Mouse (Mus musculus) retina, postnatal 1 day (tissue): ENCODE results near the gene Hoxd10.

Experiments
- DNase-seq: peaks from one replicate; pipeline ENCODE4 v3.0.0-alpha.2; 2012

The Hoxd10 gene

DNA sequence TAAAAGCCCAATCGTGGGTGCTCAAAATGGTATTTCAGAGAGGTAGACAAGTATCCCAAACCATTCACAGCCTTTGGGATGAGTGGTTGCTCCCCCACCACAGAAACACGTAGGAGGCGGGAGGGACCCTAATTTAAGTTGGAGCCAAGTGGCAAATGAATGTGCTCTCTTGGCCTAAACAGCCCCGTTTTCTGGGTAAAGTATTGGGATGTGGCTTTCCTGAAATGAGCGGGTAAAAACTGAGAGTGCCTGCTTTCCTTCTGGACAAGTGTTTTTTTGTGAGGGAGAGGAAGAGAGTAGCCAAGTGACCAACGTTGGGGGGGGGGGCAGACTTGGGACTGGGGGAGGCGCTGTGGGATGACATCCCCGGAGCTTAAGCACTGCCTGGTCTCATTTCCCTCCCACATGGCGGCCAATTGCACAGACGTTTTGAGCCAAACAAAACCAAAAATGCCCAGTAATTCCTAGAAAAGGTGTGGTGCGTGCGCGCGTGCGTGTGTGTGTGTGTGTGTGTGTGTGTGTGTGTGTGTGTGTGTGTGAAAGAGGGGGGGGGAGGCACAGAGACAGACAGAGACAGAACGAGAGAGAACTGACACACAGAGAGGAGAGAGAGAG lies 19.3 kb downstream of the Hoxd10 start:
- DNase-seq = no peak

DNA sequence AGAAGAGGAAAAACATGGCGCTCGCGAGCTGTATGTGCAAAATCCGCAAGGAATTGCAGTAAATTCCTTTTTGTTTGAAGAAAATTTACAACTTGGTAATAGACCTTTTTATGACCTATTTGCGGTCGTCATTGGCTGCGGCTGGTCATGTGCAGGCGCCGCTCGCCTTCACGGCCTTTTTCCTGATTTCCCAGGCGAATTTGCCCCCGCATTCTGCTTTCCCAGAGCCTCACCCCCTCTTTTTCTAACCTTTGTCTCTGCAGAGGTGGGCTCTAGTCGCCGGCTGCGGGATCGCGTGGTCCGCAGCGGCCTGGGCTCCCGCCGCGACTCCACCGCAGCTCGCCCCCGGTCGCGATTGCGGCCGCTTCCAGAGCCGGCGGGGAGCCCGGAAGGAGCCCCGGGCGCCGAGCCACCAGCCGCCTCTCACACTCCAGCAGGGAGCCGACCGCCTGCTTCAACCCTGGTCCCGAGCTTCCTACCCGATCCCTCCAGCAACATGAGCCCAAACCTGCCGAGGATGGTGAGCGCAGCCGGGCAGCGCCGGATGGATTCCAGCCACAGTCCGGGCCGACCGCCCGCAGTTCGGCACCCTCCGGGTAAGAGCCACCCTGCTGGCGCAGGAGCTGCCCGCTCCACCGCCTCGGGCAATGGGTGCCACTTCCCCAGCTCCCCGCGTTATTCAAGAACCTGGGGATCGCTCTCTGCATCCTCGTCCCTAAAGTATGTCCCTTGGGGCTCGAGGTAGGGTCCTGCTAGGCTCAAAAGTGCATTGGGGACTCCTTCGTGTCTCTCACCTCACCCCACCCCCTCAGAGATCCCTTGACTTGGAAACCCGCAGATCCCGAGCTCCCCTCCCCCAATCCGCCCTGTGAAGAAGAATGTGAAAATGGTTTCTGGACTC lies 20.2 kb downstream of the Hoxd10 start, which contains the start of the genes Hoxd3 and Hoxd4:
TSS of gene Hoxd3 (plus strand) at position 207 of the 901 bp plus-strand sequence.
TSS of gene Hoxd4 (plus strand) at position 209 of the 901 bp plus-strand sequence.
- DNase-seq = no peak

DNA sequence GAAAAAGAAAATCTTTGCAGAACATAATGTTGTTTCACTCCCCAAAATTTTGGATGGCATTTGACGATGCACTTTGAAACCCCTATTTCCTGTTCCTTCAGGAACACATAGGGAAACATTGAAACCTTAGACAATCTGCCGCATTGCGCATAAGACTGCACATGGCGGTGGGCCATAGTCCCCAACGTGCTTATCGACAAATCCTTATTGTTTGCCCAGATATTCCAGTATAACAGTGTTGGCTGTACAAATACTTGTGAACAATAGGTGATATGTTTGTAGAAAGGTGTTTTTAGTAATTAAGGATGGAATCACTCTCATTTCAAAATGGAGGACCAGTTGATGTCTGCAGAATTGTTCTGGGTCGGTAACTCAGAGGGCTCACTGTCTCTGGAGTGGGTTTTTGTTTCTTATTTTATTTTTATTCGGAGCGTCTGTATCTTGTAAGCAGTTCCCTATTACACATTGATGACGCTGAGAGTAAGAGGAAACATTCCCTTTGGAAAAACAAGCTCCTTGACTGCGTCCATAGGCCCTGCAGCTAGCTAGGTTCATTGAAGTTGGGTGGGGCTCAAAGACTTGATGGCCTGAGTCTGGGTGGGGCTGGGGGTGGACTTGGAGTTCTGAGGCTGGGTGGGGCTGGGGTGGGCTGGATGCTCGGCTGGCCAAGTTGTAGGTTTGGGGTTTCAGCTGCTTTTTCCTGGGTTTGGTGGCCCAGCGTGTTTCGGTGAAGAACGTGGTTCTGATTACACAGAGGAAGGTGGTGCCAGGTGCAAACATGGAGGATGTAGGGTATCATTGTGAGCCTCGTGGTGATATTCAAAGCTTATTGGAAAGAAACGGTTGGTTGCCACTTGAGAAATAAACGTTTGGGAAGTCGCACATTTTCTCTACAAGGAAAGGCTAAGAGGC lies 21.8 kb downstream of the Hoxd10 start:
- no peak for DNase-seq

DNA sequence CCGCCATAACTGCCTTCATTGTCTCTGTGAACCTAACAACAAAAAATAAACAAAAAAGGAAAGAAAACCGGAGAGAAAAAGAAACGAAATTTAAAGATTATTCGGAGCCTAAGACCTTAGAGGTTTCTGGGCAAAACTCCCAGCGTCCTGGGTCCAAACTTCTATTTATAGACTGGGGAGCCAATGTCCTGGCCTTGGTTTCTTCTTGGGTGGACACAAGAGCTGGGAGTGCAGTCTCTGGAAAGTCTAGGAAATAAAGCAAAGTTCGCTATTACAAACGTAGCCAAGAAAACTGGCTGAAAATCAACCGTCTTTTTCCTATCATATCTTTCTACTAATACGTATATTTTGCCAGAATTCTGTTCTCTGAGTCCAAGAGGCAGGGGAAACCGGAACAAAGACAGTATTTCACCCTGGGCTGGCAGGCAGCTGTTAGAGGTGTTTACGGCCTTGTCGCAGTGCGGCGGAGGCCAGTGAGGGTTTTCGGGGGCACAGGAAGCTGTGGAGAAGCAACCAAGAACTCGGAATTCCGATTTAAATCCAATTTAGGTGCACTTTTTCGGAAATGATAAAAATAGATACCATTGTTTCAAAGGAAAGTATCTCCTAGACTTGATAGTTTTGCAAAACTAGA lies 22.5 kb downstream of the Hoxd10 start:
- no peak for DNase-seq

DNA sequence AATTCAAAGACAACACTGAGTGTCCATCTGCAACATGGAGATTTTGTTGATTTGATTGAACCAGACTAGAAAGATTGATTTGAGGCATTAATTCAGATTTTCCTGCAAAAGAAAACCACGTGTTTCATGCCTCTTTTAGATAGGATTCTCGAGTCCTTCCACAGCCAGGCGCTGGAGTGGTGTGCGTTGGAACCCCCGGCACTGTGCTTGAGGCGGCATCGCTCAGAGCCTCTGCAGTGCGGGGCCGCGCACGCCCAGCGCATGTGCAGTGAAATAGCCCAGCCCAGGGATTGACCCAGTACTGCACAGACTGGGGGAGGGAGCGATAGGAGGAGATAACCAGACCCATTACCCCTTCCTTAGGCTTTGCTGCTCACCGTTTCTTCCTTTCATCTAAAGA lies 23.2 kb downstream of the Hoxd10 start:
- DNase-seq = no peak

DNA sequence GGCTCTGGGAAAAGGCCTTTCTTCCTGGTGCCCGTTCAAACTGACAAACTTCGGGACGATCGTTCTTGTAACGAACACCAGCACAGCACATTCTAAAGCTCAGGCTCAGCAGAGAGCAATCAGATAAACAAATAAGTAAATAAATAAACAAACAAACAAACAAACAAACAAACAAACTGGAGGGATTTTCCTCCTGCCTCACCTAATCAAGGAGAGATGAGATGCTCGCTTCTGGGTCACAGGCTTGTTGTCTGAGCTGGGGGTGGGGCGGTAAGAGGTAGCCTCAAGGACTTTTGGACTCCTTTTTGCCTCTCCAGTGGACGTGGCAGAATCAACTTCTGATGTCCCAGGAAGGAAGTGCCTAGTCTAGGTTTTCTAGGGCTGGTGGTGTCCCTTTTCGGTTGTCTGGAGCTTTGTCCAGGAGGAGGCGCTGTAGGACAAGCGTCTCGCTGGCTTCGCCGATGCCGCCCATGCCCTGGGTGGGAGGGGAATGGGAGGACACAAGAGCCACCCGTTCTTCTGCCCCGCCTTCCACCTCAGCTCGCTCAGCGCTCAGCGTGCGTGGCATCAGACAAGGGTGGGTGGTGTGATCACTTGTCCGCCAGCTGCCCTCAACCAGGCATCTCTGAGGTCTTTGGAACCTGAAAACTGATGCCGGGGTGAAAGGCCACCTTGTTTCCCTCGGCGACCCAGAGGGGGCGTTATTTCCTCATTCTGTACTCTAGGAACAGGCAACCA lies 23.9 kb downstream of the Hoxd10 start:
- DNase-seq = peak; percentile 91

DNA sequence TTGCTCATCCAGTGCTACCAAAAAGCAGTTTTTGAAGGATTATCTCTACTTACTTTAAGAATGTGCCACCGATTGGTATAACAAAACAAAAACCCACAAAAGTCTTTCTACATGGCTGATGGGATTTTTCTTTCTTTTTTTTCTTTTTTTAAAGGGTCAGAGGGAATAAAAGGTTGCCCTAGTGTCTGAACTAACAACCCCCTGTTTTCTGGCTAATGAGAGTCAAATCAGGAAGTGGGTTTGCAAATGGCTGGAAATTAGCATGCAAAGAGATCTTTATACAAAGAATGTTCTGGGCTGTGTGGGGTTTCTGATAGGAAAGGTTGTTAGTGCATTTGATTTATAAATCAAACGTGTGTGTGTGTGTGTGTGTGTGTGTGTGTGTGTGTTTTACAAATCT lies 28.7 kb downstream of the Hoxd10 start:
- DNase-seq = no peak

DNA sequence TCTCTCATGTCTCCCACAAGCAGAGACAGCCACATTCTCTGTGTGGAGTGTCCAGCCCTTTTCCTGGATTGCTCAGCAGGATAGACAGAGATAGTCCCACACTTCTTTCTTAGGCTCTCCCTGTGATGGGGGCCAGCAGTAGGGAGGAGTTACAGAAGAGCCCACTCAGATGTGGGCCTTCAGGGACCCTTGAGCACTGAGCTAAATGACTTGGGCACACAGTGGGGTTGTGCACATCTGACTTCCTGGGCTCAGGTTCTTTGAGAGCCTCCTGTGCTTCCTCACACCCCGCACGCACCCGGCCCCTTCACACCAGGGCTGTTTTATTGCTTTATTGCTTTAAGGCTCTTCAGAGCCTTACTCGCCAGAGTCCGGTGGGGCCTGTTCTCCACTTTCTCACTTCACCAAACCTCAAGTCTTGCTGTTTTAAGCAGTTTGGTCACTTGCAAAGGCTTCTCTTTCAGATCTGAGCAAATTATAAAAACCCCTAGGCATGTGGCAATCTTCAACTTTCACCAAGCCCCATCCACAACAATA lies 29.3 kb downstream of the Hoxd10 start:
- DNase-seq = no peak

DNA sequence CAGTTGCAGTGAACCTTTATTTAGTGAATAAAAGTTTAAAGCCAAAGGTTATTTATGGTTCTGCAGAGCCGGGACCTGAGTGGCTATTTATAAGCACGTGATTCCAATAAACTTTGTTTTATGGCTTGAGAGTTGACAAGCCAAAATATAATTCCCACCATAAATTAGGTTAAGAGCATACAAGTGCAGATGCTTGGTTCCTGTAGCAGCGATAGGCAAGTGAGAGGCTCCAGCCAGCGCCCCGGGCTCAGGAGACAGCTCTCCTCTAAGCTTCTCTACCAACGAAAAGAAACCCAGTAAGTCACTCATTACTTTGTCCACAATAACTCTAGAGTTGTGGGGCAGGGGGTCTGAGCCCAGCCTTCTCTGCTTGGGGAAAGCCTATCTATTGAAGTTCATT lies 30.2 kb downstream of the Hoxd10 start:
- no peak for DNase-seq

DNA sequence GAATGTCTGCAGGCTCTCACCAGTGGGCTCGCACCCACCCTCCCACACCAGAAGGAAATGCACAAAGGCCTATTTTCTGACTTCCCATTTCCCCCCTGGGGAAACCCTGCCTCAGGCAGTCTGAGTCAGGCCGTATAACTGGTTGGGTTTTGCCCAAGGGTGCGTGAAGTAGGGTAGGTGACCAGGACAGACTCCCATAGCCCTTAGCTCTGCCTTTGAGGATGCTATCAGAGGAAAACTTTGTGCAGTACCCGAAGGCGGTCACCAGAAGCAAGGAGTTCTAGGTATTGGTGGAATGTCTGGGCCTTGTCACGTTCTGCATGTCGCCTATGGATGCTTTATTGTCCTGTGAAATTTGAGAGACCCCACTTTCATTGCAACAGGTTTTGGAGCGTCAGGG lies 31.2 kb downstream of the Hoxd10 start:
- no peak for DNase-seq

DNA sequence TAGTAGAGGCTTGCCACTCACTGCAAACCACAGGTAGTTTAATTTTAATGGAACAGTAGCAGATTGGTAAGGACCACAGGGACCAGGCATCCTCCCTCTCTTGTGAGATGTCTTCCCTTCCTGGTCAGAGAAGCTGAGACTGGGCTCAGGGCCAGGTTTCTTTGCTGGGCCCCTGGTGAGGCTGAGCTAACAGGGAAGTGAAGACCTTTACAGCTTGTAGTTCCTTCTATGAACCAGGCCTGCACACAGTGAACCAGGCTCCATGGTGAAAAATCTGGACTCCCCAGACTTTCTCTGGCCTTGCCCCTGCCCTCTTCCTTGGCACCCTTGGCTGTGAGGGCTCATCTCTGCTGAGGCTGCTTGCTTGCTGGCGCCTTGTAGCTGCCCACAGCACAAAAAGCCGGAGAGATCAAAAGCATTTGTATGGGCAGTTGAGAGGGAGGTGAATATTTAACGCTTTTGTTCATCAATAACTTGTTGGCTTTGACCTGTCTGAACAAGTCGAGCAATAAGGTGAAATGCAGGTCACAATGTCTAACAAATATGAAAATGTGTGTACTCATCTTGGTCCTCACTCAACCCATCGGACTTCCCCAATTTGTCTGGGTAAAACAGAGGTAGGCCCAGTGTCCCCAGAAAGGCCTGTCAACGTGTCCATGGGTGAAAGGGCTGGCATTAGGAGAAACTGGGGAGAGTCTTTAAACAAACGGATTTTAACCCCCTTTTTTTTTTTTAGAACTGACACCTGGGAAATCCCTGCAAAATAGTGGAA lies 32.7 kb downstream of the Hoxd10 start:
- no peak for DNase-seq

DNA sequence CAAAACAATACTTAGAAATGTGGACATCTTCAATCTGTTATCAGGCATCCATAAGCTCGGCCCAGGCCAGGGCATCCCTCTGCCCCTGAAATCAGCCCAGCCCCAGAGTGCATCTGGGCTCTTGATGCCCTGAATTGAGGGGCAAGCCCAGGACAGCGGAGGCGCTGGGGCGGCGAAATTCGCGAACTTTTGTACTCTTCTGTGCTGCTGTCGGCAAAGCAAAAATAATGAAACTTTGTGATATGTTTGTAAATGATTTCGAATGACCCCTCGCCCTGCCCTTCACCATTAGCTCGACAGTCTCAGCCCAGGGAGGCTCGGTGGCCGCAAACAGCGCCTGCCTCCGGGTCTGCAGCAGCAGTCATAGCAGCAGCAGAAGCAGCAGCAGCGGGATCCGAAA lies 33.4 kb downstream of the Hoxd10 start:
- DNase-seq = no peak

DNA sequence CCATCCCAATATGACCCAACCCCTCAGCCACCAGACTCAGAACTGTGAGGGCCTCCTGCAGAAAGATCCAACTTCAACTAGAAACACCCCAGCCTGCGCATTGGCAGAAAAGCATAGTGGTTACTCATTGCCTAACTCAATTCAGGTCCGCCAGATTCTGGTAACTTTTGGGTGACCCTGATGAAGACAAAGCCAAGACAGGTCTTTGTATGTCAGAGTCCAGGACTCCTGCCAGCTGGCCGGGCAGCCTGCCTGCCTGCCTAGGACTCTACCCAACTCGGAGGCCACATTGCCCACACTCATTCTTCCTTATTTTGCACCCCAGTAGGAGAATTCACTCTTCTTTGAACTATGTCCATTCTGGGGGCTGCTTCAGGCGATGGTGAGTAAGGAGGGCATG lies 34.8 kb downstream of the Hoxd10 start, which contains the start of gene Gm28230:
TSS of gene Gm28230 (plus strand) at position 178 of the 400 bp plus-strand sequence.
- DNase-seq = no peak

DNA sequence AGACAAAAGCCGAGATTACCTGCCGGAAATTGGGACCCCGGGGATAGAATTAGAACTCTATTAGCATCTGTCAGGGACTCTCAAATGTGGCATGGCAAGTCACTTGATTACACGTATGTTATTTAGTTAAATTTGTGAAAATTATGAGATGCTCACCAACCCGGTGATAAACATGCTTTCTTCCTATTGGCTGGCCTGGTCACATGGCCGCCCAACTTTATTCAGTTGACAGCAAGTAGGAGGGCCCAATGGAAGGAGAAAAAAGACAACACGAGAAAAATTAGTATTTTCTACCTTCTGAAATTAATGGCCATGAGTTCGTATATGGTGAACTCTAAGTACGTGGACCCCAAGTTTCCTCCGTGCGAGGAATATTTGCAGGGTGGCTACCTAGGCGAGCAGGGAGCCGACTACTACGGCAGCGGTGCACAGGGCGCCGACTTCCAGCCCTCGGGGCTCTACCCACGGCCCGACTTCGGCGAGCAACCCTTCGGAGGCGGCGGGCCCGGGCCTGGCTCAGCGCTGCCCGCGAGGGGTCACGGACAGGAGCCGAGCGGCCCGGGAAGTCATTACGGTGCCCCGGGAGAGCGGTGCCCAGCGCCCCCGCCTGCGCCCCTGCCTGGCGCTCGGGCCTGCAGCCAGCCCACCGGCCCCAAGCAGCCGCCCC lies 35.4 kb downstream of the Hoxd10 start:
- DNase-seq = no peak

DNA sequence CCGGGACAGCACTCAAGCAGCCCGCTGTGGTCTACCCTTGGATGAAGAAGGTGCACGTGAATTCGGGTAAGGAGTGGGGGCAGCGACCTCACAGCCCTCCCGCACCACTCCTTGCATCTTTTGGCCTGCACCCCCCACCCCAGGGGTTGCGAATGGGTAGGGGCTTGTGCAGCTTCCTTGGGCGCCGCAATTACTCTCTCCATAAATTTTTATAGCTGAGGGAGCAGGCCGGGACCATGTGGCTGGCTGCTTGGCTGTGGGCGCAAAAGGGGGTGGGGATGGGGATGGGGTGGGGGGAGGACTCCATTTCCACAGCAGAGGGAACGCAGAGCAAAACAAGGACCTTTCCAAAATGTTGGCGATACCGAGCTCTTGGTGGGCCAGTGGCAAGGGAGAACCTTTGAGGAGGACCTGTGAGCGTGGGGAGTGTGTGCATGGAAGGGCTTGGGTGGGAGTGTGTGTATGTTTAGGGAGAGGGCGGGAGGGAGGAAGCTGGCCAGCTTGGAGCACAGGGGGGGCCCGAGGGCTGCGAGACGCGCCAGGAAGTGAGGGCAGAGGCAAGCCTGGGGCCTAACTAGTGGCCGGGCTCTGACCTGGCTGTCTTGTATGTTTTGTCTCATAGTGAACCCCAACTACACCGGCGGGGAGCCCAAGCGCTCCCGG lies 36.0 kb downstream of the Hoxd10 start:
- no peak for DNase-seq

DNA sequence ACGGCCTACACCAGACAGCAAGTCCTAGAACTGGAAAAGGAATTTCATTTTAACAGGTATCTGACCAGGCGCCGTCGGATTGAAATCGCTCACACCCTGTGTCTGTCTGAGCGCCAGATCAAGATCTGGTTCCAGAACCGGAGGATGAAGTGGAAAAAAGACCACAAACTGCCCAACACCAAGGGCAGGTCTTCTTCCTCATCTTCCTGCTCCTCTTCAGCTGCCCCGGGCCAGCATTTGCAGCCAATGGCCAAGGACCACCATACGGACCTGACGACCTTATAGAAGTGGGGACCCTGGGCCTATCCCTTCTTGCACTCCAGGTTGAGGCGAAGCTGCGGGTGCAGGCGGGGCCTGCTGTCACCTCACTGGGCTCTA lies 36.6 kb downstream of the Hoxd10 start:
- no peak for DNase-seq

DNA sequence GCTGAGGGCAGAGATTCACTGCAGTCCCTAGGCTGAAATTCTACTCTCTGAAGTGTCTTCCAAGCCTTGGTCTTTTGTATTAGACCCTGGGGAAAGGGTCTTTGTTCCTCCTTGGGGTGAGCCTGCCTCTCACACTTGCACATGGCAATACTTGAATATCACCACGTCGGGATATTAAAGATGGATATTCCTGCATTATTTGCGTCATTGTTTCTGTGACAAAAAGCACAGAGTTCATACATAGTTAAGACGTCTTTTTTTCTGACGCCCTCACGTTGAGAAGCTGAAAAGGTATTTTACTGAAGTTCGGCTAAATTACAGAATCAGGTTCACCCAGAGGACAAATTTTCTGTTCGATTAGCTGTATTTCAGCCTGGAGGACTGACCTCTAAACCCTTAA lies 38.6 kb downstream of the Hoxd10 start:
- DNase-seq = no peak

DNA sequence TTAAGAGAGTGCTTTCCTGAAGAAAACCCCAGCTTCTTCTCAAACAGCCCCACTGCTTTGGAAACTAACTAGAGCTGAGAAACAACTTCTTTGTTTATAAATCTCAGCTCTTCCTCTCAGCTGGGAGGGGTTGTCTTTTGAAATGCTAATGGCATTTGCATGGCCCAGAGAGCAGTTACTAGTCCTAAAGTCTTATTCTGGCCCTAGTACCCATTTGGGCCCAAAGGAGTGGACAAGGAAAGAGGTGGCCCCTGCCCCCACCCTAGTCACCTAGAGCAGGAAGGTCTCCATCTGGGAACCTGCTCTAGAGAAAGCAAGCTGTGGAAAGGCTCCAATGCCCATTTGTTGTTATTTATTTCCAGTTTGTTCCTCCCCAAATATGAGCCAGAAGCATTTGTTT lies 39.3 kb downstream of the Hoxd10 start:
- no peak for DNase-seq

DNA sequence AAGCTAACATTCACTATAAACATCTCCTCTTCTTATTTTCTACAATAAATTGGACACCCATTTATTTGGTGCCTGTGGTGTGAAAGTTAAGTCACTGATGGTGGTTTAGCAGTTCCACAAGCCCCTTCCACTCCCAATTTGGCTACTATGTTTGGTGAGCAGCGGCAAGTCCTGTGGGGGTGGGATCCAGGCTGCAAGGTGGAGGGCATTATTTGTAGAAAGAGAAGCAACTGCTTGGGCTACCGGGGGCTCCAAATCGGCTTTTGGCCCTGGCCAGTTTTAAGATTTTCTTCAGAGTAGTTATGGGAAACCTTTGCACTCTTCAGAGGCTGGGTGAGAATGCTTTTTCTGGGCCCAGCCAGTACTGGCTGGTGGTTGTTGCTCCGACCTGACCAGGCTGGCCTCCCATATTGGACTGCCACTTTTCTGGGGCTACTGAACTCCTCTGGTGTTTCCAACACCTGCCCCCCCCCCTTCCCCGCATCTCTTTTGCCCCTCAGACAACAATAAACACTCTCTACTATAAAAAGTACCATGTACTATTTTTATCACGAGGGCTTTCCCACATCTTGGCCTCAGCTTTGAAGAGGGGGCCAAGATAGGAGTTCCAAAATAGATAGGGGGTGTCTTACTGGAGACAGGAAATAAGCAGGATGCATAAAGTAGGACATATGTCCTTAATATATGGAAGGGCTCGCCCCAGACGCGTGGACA lies 40.2 kb downstream of the Hoxd10 start:
- DNase-seq = no peak
